Mouse (Mus musculus) thymus, postnatal 10 days (tissue): ENCODE results near the gene Nt5c1a.
A peak's percentile ranks its signal among the peaks of the same experiment; 100 is the strongest.

Experiments used
- DNase-seq, 2 experiments: peaks; one replicate each; pipeline ENCODE4 v3.0.0; 2021; ENCODE audit warnings: low spot score in 2 of 2

Nt5c1a gene

DNA sequence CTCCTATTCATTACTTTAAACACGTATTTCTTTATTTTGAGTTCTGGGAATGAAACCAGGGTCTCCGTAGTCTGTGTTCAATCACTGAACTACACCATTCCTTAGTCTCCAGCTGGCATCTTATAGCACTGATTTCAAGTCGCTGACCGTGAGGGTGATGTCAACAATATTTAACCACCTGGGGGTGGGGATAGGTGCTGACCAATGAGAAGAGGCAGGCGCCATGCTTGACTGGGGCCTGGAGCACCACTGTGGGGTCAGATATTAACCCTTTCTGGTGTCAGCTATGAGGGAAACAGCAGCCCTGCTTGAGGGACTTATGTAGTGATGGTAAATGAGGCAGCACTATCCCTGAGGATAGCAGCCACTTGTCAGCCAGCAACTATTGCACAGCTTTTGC, 10.1 kb downstream of the Nt5c1a start:
- DNase-seq = no peak

DNA sequence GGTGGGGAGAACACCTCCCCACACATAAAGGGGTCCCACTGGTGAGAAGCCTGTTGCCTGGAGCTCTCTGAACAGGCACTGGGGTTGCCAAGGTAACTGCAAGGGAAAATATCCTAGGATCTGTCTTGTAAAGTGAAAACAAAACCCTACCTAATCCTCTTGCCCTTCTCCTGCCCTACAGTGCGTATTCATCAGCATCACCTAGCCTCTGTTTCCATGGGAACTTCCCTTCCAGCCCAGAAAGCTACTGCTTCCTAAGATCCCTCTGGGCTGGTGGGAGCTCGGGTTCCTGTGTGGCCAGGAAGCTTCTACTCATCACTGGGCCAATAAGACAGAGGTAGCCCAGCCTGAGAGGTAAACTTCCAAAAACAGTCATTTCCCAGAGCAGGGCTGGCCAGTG, 11.0 kb downstream of the Nt5c1a start:
- no peak for DNase-seq

- no peak for DNase-seq
These were observed 12.7 kb downstream of the Nt5c1a start for GRCm38 (mm10) chr4:123213975-123214374.

GRCm38 (mm10) chr4:123215367-123215766, 14.1 kb downstream of the Nt5c1a start:
- no peak for DNase-seq

- peak in 1 of 2 experiments; percentile 39 for DNase-seq
These were observed 15.5 kb downstream of the Nt5c1a start for GRCm38 (mm10) chr4:123216782-123217181.

DNA sequence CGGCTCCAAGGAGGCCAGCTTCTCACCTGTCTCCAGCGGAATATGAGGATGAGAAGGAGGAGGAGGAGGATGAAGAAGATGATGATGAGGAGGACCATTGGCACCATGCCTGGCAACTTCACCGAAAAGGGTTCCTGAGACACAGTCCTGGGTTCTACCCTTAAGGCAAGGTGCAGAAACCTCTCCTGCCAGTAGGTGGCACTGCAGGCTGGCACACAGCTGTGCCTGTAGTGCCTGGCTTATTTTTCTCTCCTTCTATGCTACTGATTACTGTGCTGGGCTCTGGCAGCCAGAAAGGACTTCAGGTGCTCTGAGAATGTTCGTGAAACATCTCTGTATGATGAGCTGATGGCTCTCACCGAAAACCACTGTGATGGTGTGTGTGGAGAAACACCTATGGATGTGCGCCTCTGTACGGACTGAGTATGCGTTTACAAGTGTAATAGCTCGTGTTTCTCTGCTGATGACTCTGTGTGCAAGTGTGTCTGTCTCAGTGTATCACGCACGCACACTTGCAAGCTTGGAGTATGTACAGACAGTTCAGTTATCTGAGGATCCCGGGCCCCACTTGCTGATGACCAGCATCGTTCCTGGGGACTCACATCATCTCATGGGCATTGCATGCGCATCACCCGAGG, 18.5 kb downstream of the Nt5c1a start:
- DNase-seq = peak; percentile 35 to 72

GRCm38 (mm10) chr4:123220637-123221036, 19.3 kb downstream of the Nt5c1a start:
- DNase-seq = no peak

GRCm38 (mm10) chr4:123223309-123223708, 22.0 kb downstream of the Nt5c1a start:
- peak in 1 of 2 experiments; percentile 33 for DNase-seq

DNA sequence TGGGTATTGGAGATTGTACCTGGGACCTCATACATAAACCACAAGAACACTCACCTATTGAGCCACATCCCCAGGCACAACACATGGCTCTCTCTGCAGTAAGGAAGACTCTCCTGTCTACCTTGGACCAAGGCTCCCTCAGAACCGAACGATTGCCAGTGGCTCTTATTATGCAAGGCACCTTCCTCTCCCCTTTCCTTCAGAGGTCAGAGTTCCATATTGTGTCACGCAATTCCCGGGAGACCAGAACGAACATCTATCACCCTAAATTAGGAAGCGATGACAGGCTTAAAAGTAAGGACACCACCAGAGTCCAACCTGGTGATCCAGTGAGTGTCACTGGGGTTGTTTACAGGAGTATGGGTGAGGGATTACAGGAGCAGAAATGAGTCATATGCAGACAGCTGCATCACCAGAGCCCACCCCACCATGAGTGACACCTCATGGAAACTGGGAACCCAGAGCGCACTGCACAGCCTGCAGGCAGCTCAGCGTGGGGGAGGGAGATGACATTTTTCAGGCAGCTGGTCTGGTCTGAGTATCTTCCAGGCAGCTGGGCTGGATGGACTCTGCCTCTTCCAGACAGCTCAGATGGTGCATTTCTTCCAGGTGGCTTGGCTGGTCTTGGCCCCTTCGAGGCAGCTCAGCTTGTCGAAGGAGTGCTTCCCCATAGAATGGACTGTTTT, 24.6 kb downstream of the Nt5c1a start:
- DNase-seq = no peak

DNA sequence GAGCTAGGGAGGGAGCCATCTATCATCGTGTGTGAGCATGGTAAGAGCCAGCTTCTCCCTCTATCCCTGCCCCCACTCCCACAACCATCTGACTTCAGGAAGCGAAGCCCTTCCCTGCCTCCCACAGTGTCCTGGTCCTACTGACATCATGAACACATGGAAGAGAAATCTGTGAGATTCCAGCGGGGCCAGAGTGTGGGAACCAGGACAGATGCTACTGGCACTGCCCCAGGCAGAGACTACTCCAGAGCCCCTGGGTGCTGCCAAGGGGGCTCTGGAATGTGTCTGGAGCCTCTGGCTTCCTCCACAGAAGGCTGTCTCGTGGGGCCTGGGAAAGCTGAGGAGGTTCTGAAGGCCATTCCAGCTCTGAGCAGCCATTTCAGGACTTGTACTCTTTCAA, 26.4 kb downstream of the Nt5c1a start:
- no peak for DNase-seq

GRCm38 (mm10) chr4:123228270-123228669, 27.0 kb downstream of the Nt5c1a start:
- no peak for DNase-seq

- DNase-seq = no peak
These were observed 27.9 kb downstream of the Nt5c1a start for GRCm38 (mm10) chr4:123229166-123229565.

- no peak for DNase-seq
These were observed 31.5 kb downstream of the Nt5c1a start for GRCm38 (mm10) chr4:123232841-123233240.

DNA sequence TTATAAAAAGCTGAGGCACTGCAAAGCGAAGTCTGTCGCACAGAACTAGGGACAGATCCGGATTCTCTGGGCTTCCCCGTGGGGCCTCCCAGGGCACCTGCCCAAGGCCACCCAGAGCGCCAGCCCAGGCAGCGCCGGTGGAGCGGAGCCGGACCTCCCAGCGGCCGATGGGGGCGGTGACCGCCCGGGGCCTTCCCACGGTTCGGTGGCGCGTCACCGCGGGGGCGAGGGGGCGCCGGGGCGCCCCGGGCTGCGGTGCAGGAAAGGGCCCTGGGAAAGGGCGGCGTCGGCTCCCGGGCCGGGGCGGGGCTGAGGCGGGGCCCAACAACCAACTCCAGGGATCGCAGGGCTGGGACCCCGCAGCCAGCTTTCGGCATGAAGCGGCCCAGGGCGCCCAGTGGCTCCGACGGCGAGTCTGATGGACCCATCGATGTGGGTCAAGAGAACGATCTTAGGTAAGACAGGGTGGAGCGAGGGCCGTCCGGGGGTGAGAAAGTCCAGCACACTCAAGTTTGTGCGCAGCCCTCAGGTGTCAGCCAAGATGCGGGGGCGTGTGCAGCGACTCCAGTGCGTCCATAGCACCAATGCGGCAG, 32.3 kb downstream of the Nt5c1a start, which contains the start of gene Heyl:
TSS of gene Heyl (plus strand) at position 65 of the 593 bp plus-strand sequence.
- DNase-seq = peak in 1 of 2 experiments; percentile 14

GRCm38 (mm10) chr4:123235835-123236430, 34.6 kb downstream of the Nt5c1a start:
- DNase-seq = no peak

GRCm38 (mm10) chr4:123236431-123237031, 35.2 kb downstream of the Nt5c1a start:
- DNase-seq = no peak

DNA sequence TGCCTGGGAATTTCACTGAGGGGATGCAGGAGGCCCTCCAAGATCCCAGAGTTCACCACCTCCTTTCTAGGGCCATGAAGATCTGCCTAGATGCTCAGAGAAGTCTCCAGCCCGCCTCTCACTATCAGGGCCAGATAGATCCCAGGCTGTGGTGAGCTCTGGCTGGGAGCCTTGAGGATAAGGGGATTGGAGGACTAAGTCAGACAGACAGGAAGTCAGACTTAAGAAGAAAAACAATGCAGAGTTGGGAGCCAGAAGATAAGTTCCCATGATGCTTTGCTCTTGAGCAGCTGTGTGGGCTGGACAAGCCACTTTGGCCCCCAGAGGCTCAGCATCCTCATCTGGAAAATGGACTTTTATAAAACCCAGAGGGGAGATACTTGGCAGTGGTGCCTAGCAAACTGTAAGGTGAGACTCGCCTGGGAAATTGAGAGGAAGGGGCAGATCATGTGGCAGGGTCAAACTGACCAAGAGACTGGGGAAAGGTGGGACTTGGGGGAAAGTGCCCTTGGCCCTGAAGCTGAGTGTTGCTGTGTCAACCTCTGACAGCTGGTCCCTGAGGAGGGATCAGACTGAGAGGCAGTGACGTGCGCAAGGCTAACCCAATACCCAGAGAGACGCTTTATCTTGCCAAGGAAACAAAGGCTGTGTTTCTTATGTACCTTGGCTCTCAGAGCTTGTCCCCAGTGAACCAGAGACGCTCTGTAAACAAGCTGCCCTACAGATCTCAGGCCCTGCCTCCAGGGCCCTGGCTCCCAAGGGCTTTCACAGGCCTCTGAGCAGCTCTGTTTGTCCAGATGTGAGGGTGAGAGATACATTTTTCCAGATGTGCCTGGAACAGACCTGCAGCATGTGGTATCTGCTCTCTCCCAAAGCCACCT, 36.3 kb downstream of the Nt5c1a start:
- DNase-seq = no peak

DNA sequence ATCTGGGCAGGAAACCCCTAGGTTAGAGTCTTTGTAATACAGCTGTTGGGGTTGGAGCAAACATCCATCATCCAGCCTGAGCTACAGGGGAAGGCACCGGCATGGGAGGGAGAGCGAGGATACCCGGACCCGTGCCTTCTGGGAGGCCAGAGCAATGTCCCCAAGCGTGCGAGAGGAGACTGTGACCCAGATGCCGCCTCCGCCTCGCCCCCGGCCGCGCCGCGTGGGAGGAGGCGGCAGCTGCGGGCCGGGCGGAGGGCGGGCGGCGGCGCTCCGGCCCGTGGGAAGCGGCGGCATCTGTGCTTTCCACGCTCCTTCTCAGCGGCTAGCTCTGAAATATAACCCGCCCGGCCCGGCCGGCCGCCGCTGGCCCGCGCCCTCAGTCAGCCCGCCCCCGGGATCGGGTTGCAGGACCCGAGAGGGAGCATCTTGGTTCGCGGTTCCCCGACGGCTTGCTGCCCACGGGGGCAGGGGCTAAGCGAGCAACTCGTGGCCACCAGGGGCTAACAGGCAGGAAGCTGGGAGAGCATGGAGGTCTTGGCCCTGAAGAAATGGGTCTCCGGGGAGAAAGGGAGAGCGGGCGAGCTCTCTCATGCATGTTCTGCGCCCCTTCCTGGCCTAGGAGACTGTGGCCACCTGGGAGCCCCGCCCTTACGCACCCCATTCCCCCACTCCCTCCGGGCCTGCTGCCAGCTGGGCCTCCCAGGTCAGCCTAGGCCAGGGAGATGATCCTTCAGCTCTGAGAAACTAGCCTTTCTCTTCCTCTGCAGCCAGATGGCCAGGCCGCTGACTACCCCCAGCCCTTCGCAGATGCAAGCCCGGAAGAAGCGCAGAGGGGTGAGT, 38.3 kb downstream of the Nt5c1a start:
- DNase-seq = peak in 1 of 2 experiments; percentile 18

DNA sequence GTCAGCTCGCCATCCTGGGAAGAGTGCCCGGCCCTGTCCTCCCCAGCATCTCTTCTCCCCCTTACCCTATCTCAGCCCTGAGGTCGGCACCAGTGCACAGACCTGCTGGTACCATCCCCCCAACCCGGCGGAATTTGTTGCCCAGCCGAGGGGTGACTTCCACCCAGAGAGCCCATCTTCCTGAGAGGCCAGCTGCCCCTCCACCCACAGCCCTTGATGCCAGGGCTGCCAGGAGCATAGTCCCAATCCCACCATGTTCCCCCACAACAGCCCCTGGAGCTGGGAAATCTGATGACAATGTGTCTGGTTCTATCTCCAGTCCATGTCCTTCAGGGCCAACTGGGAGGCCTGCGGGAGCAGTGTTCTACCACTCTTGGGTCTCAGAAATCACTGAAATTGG, 44.9 kb downstream of the Nt5c1a start:
- DNase-seq = no peak

- DNase-seq = no peak
These were observed 45.3 kb downstream of the Nt5c1a start for GRCm38 (mm10) chr4:123246651-123247050.
